Mouse (Mus musculus) liver, embryonic 14.5 days (tissue): ENCODE data around the gene Diaph3. TPM values are rescaled to one million over a fixed set of nuclear protein-coding genes. Genes with fewer than 3 reads are reported as not detected.
A peak's percentile ranks its signal among the peaks of the same experiment; 100 is the strongest.

Experiments used
- ATAC-seq: fragments of 200-750 bp; cut with Nextera tagmentation; 2 replicates; pipeline ENCODE4 v1.8.0; 2017; ENCODE audit warnings: moderate number of reproducible peaks, mild to moderate bottlenecking, moderate library complexity; ENCODE audit not compliant: insufficient read depth
- DNase-seq, 3 experiments: peaks; one replicate each; pipeline ENCODE4 v3.0.0-alpha.2; 2012 to 2013; ENCODE audit warnings: low read depth in 3 of 3, low spot score in 3 of 3
- H3K27ac ChIP-seq: fragments of 300-500 bp; sonication (generic); 2 replicates; pipeline ENCODE4 v1.5.1; 2014; ENCODE audit warnings: moderate library complexity, mild to moderate bottlenecking, control low read depth, inconsistent platforms
- H3K27me3 ChIP-seq: fragments of 300-500 bp; sonication (generic); 2 replicates; pipeline ENCODE4 v1.6.1; 2014; ENCODE audit warnings: mild to moderate bottlenecking, low read length, moderate library complexity; ENCODE audit not compliant: control insufficient read depth, insufficient read depth
- H3K36me3 ChIP-seq: fragments of 300-500 bp; sonication (generic); replicated peaks from 2 replicates; pipeline ENCODE4 v1.6.1; 2014; ENCODE audit warnings: low read depth; ENCODE audit not compliant: control insufficient read depth, insufficient read depth
- H3K4me1 ChIP-seq, 2 experiments: fragments of 200-500 bp in 1 of 2; fragments of 300-500 bp in 1 of 2; sonication (generic) in 1 of 2; replicated peaks; 2 replicates each; pipeline ENCODE4 v1.6.1; 2012 to 2014; ENCODE audit warnings: antibody characterized with exemption in 1 of 2, inconsistent platforms in 1 of 2, low read length in 1 of 2; ENCODE audit not compliant: control insufficient read depth in 2 of 2, insufficient read depth in 2 of 2
- H3K4me2 ChIP-seq: fragments of 300-500 bp; sonication (generic); 2 replicates; pipeline ENCODE4 v1.6.1; 2014; ENCODE audit warnings: low read depth, mild to moderate bottlenecking, control low read depth, moderate library complexity
- H3K4me3 ChIP-seq, 2 experiments: fragments of 200-500 bp in 1 of 2; fragments of 300-500 bp in 1 of 2; sonication (generic) in 1 of 2; 2 replicates each; pipeline ENCODE4 v1.5.1; 2012 to 2014; ENCODE audit warnings: low read depth in 2 of 2, low read length in 2 of 2, mild to moderate bottlenecking in 2 of 2, control low read depth in 1 of 2, inconsistent platforms in 1 of 2, moderate library complexity in 1 of 2; ENCODE audit not compliant: insufficient read depth in 1 of 2
- H3K9ac ChIP-seq: fragments of 300-500 bp; sonication (generic); replicated peaks from 2 replicates; pipeline ENCODE4 v1.6.1; 2014; ENCODE audit warnings: mild to moderate bottlenecking, control low read depth, moderate library complexity
- H3K9me3 ChIP-seq: fragments of 300-500 bp; sonication (generic); 2 replicates; pipeline ENCODE4 v1.6.1; 2016; ENCODE audit warnings: low read length, mixed read lengths; ENCODE audit not compliant: control insufficient read depth
- CTCF ChIP-seq: IDR thresholded peaks from 2 replicates; pipeline ENCODE4 v1.5.1; 2016; ENCODE audit warnings: antibody characterized with exemption, low read depth, control low read depth
- EP300 ChIP-seq: IDR thresholded peaks from 2 replicates; pipeline ENCODE4 v1.6.1; 2016; ENCODE audit warnings: antibody characterized with exemption, low read depth
- WGBS: fragments of 180-500 bp; shearing (Covaris S2); extraction: QIAGEN DNeasy Blood & Tissue Kit; methylation state at CpG from one replicate; pipeline ENCODE4 v1.1.7; 2014; ENCODE audit not compliant: insufficient replicate concordance; 5-methylcytosine and 5-hydroxymethylcytosine counted together
- polyA plus RNA-seq, 2 experiments: library from polyadenylated mRNA; depleted of rRNA in 1 of 2; stranded (reverse) in 1 of 2; unstranded in 1 of 2; fragments of >200 nt; fragmentation: Nextera tagmentation in 1 of 2; extraction: Ambion mirVana in 1 of 2; gene quantifications; 2 replicates each; pipeline versions ENCODE4 v1.2.1 to v1.2.3; 2012 to 2014

Gene Diaph3
- polyA plus RNA-seq, 2 experiments, result 8.9 to 15.2 TPM

DNA sequence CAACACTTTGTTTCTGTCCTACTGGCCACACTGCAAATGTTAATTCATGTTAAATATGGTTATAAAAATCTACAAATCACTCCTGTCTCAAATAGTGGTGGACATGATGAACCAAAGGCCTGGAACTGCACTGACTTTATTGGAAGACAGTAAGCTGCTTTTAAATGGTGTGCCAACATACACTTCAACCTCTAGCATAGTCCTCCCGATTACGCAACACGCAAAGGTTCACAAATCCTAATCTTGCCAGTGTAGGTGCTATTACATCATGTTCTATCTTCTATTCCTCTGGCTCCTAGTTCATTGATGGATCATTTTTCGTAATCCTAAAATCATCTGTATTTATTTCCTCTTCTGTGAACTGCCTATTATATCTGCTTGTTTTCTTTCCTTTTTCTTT lies 324.8 kb downstream of the Diaph3 start:
- ATAC-seq (no peak), DNase-seq (peak; percentile 3 to 5 (median 3))
- no peak overlapping the region for H3K4me2 ChIP-seq
- no peak overlapping the region for H3K27ac ChIP-seq
- H3K27me3 ChIP-seq, result no peaks in the 10 kb centered on the region
- H3K9me3 ChIP-seq, result no peaks in the 10 kb centered on the region
- H3K4me3 ChIP-seq, result no peak overlapping the region
- no peaks in the 10 kb centered on the region for H3K4me1 ChIP-seq
- H3K9ac ChIP-seq, result no peak overlapping the region
- no peaks in the 10 kb centered on the region for H3K36me3 ChIP-seq
- TF ChIP-seq EP300, result no peak
- no peak for TF ChIP-seq CTCF
- 85% methylated on average over 4 of the region's 4 CpGs for WGBS

DNA sequence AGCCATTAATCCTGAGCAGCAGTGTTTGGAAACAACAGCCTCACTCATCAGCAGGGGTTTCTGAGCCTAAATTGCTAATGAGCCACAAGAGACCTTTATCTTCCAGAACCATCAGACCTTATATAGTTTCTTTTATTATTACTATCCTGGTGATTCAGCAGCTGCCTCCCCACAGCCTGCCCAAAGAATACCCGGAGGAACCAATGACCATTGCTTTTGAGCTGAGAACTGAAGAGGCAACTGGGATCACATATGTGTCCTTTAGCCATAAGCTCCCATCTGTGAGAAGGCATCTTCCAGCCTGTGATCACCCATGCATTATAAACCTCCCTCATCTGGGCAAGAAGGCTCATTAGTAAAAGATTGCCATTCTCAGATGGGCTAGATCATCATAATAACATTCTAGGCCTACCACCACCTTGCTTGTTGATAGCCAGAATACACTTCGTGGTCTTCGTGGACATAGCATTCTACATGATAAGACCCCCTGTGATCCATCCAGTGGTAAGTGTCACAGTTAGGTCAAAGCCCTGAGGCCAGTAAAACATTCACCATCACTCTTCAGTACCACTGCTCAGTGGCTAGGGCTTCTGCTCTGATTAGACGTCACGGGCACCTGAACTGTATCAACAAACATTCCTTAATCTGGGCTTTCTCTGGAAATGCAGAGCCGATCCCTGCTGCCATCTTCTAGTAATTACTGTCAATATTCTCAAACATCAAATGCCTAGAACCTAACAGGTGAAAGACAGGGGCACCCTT lies 352.0 kb downstream of the Diaph3 start:
- no peaks in the 10 kb centered on the region for H3K27me3 ChIP-seq
- no peaks in the 10 kb centered on the region for H3K9me3 ChIP-seq
- no peak overlapping the region for H3K4me2 ChIP-seq
- H3K27ac ChIP-seq, result no peak overlapping the region
- no peak overlapping the region for H3K9ac ChIP-seq
- ATAC-seq, result no peak
- H3K4me3 ChIP-seq, result no peak overlapping the region
- H3K36me3 ChIP-seq, result no peaks in the 10 kb centered on the region
- WGBS, result 76% methylated on average over 6 of the region's 6 CpGs
- DNase-seq, result no peak
- H3K4me1 ChIP-seq, result no peaks in the 10 kb centered on the region
- TF ChIP-seq CTCF (no peak), EP300 (no peak)

DNA sequence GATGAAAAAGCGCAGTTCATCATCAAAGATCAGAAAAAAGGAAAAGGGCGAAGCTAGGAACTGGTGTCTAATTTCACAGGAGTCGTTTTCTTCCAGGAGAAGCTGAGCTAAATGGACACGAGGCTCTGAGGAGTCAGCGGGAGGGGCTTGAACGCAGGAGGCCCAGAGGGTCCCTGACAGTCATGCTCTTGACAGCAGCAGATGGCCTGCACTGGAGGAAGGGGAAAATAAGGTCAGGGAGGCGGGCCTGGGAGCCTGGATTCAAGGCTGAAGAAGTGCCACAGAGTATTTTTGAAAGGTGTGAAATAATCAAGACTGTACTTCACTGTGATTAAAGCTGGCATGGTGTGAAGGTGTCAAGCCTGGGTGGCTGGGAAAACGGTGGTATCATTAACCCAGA lies 354.2 kb downstream of the Diaph3 start:
- no peaks in the 10 kb centered on the region for H3K4me1 ChIP-seq
- H3K36me3 ChIP-seq, result no peaks in the 10 kb centered on the region
- no peak overlapping the region for H3K4me2 ChIP-seq
- H3K9me3 ChIP-seq, result no peaks in the 10 kb centered on the region
- H3K4me3 ChIP-seq, result no peak overlapping the region
- TF ChIP-seq CTCF (no peak), EP300 (no peak)
- no peak overlapping the region for H3K9ac ChIP-seq
- no peak for DNase-seq
- no peaks in the 10 kb centered on the region for H3K27me3 ChIP-seq
- H3K27ac ChIP-seq, result no peak overlapping the region
- ATAC-seq, result no peak
- WGBS, result 54% methylated on average over 8 of the region's 8 CpGs

DNA sequence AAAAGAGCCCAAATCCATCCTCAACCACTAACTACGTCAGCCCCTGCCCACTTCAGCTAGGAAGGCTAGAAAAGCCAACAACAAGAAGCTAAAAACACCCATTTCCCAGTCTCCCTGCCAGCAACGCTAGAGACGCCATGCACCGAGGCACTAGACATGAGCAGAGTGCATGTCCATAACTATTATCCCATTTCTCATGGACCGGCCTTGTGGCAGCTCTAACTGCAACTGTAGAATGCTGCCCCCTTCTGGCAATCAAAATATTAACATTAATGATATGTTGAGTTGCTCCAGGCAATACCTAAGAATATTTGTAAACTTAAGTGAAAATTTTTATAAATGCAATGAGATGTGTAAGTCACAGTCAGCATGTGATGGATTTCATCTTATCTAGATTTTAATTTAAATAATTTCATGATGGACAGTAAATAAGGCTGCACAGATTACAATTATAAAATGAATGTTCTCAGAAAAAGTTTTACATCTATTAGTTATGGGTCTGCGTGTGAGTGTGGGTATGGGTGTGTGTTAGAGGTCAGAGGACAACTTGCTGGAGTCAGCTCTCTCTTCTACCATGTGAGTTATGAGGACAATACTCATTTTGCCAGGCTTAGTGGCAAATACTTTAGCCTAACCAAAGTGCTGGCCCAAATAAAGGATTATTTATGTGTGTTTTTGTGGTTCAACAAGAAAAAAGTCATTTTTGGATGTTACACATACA lies 359.3 kb downstream of the Diaph3 start:
- no peak overlapping the region for H3K27ac ChIP-seq
- H3K4me3 ChIP-seq, result no peak overlapping the region
- 66% methylated on average over 6 of the region's 6 CpGs for WGBS
- H3K4me2 ChIP-seq, result no peak overlapping the region
- no peaks in the 10 kb centered on the region for H3K4me1 ChIP-seq
- H3K9ac ChIP-seq, result no peak overlapping the region
- no peaks in the 10 kb centered on the region for H3K36me3 ChIP-seq
- no peak for ATAC-seq
- no peaks in the 10 kb centered on the region for H3K9me3 ChIP-seq
- no peaks in the 10 kb centered on the region for H3K27me3 ChIP-seq
- peak; percentile 18 to 26 (median 22) for DNase-seq
- TF ChIP-seq EP300 (no peak), CTCF (peak; percentile 76)

GRCm38 (mm10) chr14:86773311-86773710 lies 367.7 kb downstream of the Diaph3 start:
- Histone ChIP-seq H3K4me3 (no peak overlapping the region), H3K27ac (no peak overlapping the region), H3K9me3 (no peaks in the 10 kb centered on the region), H3K36me3 (no peaks in the 10 kb centered on the region), H3K9ac (no peak overlapping the region), H3K27me3 (no peaks in the 10 kb centered on the region), H3K4me2 (no peak overlapping the region), H3K4me1 (no peaks in the 10 kb centered on the region)
- 89% methylated on average over 2 of the region's 2 CpGs for WGBS
- ATAC-seq (no peak), DNase-seq (no peak)
- no peak for TF ChIP-seq CTCF
- TF ChIP-seq EP300, result no peak
